Mouse (Mus musculus): Measurements from ENCODE around the gene Rnf41.

DNA sequence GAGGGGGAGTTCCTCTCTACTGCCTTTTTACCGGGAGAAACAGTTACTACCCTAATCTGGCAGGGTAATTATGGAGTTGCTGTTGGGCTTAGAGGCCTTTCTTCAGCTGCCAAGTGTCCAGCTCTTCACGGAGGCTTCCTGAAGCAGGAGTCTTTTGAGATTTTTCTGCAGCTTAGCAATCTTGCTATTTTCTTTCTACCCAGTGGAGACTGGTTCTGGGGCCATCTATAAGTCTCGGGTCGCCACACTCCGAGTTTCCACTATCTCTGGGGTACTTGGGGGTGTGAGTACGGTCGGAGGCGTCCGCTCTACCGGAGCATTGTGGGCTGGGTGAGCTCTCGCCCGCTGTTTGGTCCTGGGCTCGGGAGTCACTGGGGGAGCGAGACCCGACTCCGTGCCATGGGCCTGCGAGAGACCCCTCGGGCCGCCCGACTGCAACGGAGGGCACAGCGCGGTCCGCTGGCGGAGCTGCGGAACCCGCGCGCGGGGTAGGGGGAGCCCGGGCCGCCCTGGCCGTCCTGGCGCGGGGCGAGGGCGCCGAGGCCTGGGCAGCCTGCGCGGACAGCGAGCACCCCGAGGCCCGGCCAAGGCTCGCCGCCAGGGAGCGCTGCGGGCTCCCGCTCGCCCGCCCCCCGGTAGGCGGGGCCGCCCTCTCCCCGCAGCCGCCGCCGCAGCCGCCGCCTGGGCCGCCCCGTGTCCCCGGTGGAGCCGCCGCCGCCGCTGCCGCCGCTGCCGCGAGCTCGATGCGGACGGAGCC, 34.8 kb upstream of the Rnf41 start, which contains the start of gene Ankrd52:
- TF ChIP-seq CTCF (IDR thresholded peaks at IDR 0.05; ENCODE audit: low read depth, low read length) (peak; percentile 34), POLR2A (IDR thresholded peaks at IDR 0.05; ENCODE audit: insufficient read depth, low read length) (no peak), EP300 (IDR thresholded peaks at IDR 0.05; ENCODE audit: insufficient read depth, low read depth, low read length) (no peak)

All from ES-Bruce4 (cell line).